Mouse (Mus musculus) layer of hippocampus, postnatal 10 days (tissue): ENCODE data around the gene Gm4567. TPM values are rescaled to one million over a fixed set of nuclear protein-coding genes. Genes with fewer than 3 reads are reported as not detected.
"Not testable (repeated sequence)": the region's sequence is repeated elsewhere in the genome, so short reads cannot be mapped to it uniquely, and the experiment has no call there.

ENCODE experiments used
- DNase-seq, 2 experiments: peaks; one replicate each; pipeline ENCODE4 v3.0.0; 2021; ENCODE audit warnings: low spot score in 2 of 2
- long read RNA-seq: library from polyadenylated mRNA; stranded (forward); transcript quantifications from one replicate; pipeline ENCODE4 v2.0.0, GENCODE M21; 2023
- total RNA-seq, 2 experiments: library from RNA; stranded (reverse); gene quantifications; 2 replicates each; pipeline ENCODE4 v1.2.3; 2021

The Gm4567 gene
- not detected for total RNA-seq
- long read RNA-seq: 0 reads

- not testable (repeated sequence) for DNase-seq
These were observed at the start of gene Gm4567 for GRCm38 (mm10) chr7:22719610-22720009. Gm4567 (minus strand) TSS chr7:22719710.

- not testable (repeated sequence) for DNase-seq
These were observed 41.9 kb upstream of the Gm4567 start, which contains the start of gene Vmn1r157 for GRCm38 (mm10) chr7:22761397-22761796. Vmn1r157 (plus strand) TSS chr7:22761697.

- not testable (repeated sequence) for DNase-seq
These were observed 27.3 kb downstream of the Gm4567 start, which contains the start of gene Gm8693 for GRCm38 (mm10) chr7:22692217-22692616. Gm8693 (minus strand) TSS chr7:22692317.

Other genes starting within 250 kb of the Gm4567 start
- not detected for gene Vmn1r151, start 220.0 kb downstream of the Gm4567 start, total RNA-seq
- not detected for gene Vmn1r152, start 196.7 kb downstream of the Gm4567 start, total RNA-seq
- not detected for gene Gm8677, start 184.8 kb downstream of the Gm4567 start, total RNA-seq
- gene Gm4201, start 154.4 kb downstream of the Gm4567 start, total RNA-seq: not detected
- not detected for gene Gm4565, start 131.6 kb downstream of the Gm4567 start, total RNA-seq
- gene Vmn1r155, start 61.7 kb downstream of the Gm4567 start, total RNA-seq: not detected
- gene Gm8693, start 27.4 kb downstream of the Gm4567 start, total RNA-seq: not detected
- gene Vmn1r157, start 42.0 kb upstream of the Gm4567 start, total RNA-seq: not detected
- gene Vmn1r158, start 71.1 kb upstream of the Gm4567 start, total RNA-seq: not detected
- gene Vmn1r159, start 123.9 kb upstream of the Gm4567 start, total RNA-seq: not detected
- not detected for gene Vmn1r160, start 151.5 kb upstream of the Gm4567 start, total RNA-seq